ENCODE assay signal across 18 mouse cellular contexts in genomic region chr10:117630810-117631209, GRCm38 (mm10). TPM values are rescaled to one million over a fixed set of nuclear protein-coding genes. Genes with fewer than 3 reads are reported as not detected.
DNase-seq lines count a peak whose midpoint lies in the region; ATAC-seq lines count a peak whose summit lies in the region.
"Had no signal": no experiment of that assay in that cellular context is flagged by ENCODE, and none has a peak within 500 bp of the region (broad histone marks: within the 10 kb centered on the region; RNA-seq: fewer than 3 reads in every experiment).

No protein-coding gene starts in this region.

- 0 out of 2 replicates have a peak overlapping the region, but pooled peaks have one; percentile 8 for H3K4me2 ChIP-seq in limb, embryonic 11.5 days (ENCODE audit: low read depth, severe bottlenecking)
- H3K4me2 ChIP-seq in midbrain, embryonic 11.5 days = no peak overlapping the region
- peak overlapping the region; percentile 69 for H3K4me2 ChIP-seq in liver, embryonic 13.5 days
- H3K4me2 ChIP-seq: forebrain, embryonic 13.5 days; hindbrain, embryonic 14.5 days; midbrain, embryonic 13.5 days had no signal

- ATAC-seq in limb, embryonic 11.5 days (ENCODE audit: insufficient number of reproducible peaks, low FRiP score, low TSS enrichment, low read depth) = no peak
- ATAC-seq in midbrain, embryonic 11.5 days (ENCODE audit: low FRiP score) = no peak
- ATAC-seq in liver, embryonic 13.5 days (ENCODE audit: low read depth) = no peak
- ATAC-seq: forebrain, embryonic 13.5 days; midbrain, embryonic 13.5 days had no signal

- peaks cover 12% of the 10 kb centered on the region; the same call in 1 of the 2 replicates for H3K4me1 ChIP-seq in limb, embryonic 11.5 days (ENCODE audit: control insufficient read depth, insufficient read depth, low read length)
- peaks cover 25% of the 10 kb centered on the region for H3K4me1 ChIP-seq in limb, embryonic 10.5 days
- H3K4me1 ChIP-seq in midbrain, embryonic 11.5 days (ENCODE audit: control insufficient read depth, insufficient read depth, low read length) = no peaks in the 10 kb centered on the region
- peaks cover 20% of the 10 kb centered on the region for H3K4me1 ChIP-seq in midbrain, embryonic 10.5 days
- H3K4me1 ChIP-seq in liver, embryonic 13.5 days (replicated peaks) = peaks cover 9% of the 10 kb centered on the region

- no peaks in the 10 kb centered on the region for H3K36me3 ChIP-seq in limb, embryonic 11.5 days (ENCODE audit: control insufficient read depth, insufficient read depth, low read length)
- peaks cover 7% of the 10 kb centered on the region; the same call in 1 of the 2 replicates for H3K36me3 ChIP-seq in limb, embryonic 10.5 days
- H3K36me3 ChIP-seq in midbrain, embryonic 11.5 days (ENCODE audit: control insufficient read depth, insufficient read depth, low read length) = no peaks in the 10 kb centered on the region
- H3K36me3 ChIP-seq in midbrain, embryonic 10.5 days = no peaks in the 10 kb centered on the region
- H3K36me3 ChIP-seq in liver, embryonic 13.5 days = no peaks in the 10 kb centered on the region
- H3K36me3 ChIP-seq: midbrain, embryonic 13.5 days; neural tube, embryonic 15.5 days had no signal

- no peak overlapping the region for H3K4me3 ChIP-seq in limb, embryonic 11.5 days (ENCODE audit: low read depth, low read length)
- no peak overlapping the region for H3K4me3 ChIP-seq in limb, embryonic 10.5 days
- no peak overlapping the region for H3K4me3 ChIP-seq in midbrain, embryonic 11.5 days (ENCODE audit: low read depth, low read length)
- no peak overlapping the region for H3K4me3 ChIP-seq in midbrain, embryonic 10.5 days
- 0 out of 2 replicates have a peak overlapping the region, but pooled peaks have one; percentile 58 for H3K4me3 ChIP-seq in liver, embryonic 13.5 days (replicated peaks)
- H3K4me3 ChIP-seq: forebrain, embryonic 13.5 days; neural tube, embryonic 15.5 days had no signal

- H3K9ac ChIP-seq in limb, embryonic 11.5 days (ENCODE audit: low read length) = no peak overlapping the region
- H3K9ac ChIP-seq in midbrain, embryonic 11.5 days (ENCODE audit: low read length) = no peak overlapping the region
- no peak overlapping the region for H3K9ac ChIP-seq in liver, embryonic 13.5 days
- H3K9ac ChIP-seq: forebrain, embryonic 13.5 days; hindbrain, embryonic 14.5 days; midbrain, embryonic 13.5 days; neural tube, embryonic 15.5 days had no signal

- WGBS in limb, embryonic 11.5 days = 62% methylated on average over 2 of the region's 2 CpGs
- WGBS in limb, embryonic 10.5 days = 65% methylated on average over 2 of the region's 2 CpGs
- WGBS in midbrain, embryonic 11.5 days = 63% methylated on average over 2 of the region's 2 CpGs
- WGBS in midbrain, embryonic 10.5 days = 60% methylated on average over 2 of the region's 2 CpGs
- WGBS in liver, embryonic 13.5 days (ENCODE audit: insufficient replicate concordance) = 29% methylated on average over 2 of the region's 2 CpGs

- no peaks in the 10 kb centered on the region for H3K9me3 ChIP-seq in limb, embryonic 11.5 days (ENCODE audit: control insufficient read depth, low read length)
- no peaks in the 10 kb centered on the region for H3K9me3 ChIP-seq in limb, embryonic 10.5 days (replicated peaks)
- no peaks in the 10 kb centered on the region for H3K9me3 ChIP-seq in midbrain, embryonic 11.5 days (ENCODE audit: control insufficient read depth, low read length)
- no peaks in the 10 kb centered on the region for H3K9me3 ChIP-seq in midbrain, embryonic 10.5 days (replicated peaks)
- no peaks in the 10 kb centered on the region for H3K9me3 ChIP-seq in liver, embryonic 13.5 days (replicated peaks)
- H3K9me3 ChIP-seq: forebrain, embryonic 13.5 days; midbrain, embryonic 13.5 days; neural tube, embryonic 15.5 days had no signal

- H3K27me3 ChIP-seq in limb, embryonic 11.5 days (ENCODE audit: control insufficient read depth, insufficient read depth, low read length) = peaks cover 5% of the 10 kb centered on the region; the same call in 1 of the 2 replicates
- H3K27me3 ChIP-seq in limb, embryonic 10.5 days (ENCODE audit: low read depth, poor library complexity, severe bottlenecking) = peaks cover 49% of the 10 kb centered on the region
- peaks cover 39% of the 10 kb centered on the region for H3K27me3 ChIP-seq in midbrain, embryonic 11.5 days (ENCODE audit: control insufficient read depth, insufficient read depth, low read length)
- H3K27me3 ChIP-seq in midbrain, embryonic 10.5 days (ENCODE audit: low read depth, poor library complexity, severe bottlenecking) = peaks cover 65% of the 10 kb centered on the region
- H3K27me3 ChIP-seq in liver, embryonic 13.5 days = peaks cover 52% of the 10 kb centered on the region

- no peak overlapping the region for H3K27ac ChIP-seq in limb, embryonic 11.5 days (replicated peaks; ENCODE audit: low read depth, low read length)
- H3K27ac ChIP-seq in limb, embryonic 10.5 days = no peak overlapping the region
- no peak overlapping the region for H3K27ac ChIP-seq in midbrain, embryonic 11.5 days (ENCODE audit: low read depth, low read length)
- H3K27ac ChIP-seq in midbrain, embryonic 10.5 days (replicated peaks) = no peak overlapping the region
- no peak overlapping the region for H3K27ac ChIP-seq in liver, embryonic 13.5 days
- H3K27ac ChIP-seq: forebrain, embryonic 13.5 days; hindbrain, embryonic 14.5 days; macrophage; midbrain, embryonic 13.5 days; neural tube, embryonic 15.5 days had no signal

- DNase-seq in limb, embryonic 11.5 days (ENCODE audit: low spot score) = no peak
- no peak for DNase-seq in limb, embryonic 10.5 days (ENCODE audit: low spot score)
- peak; percentile 86 for DNase-seq in midbrain, embryonic 11.5 days (ENCODE audit: low spot score, missing footprints)
- no peak for DNase-seq in midbrain, embryonic 10.5 days (ENCODE audit: low spot score)
- DNase-seq in liver, embryonic 13.5 days = no peak
- no peak for DNase-seq in thymus, postnatal 25 days
- DNase-seq in c-Kit-positive CD71-positive TER-119-positive erythroid progenitor cells, embryonic 14.5 days (ENCODE audit: low spot score) = no peak
- DNase-seq: adrenal gland, postnatal 25 days; cerebellum, adult 9-10 months; gastrocnemius, postnatal 36 days; heart, postnatal 10 days; kidney, adult 2 months; right cerebral cortex, postnatal 25 days had no signal

RNA-seq across cellular contexts. Expression of gene Cpm, which starts 1.5 kb away (rescaled TPM):
- 38.3 and 45.1 TPM in 2 replicates for polyA plus RNA-seq in limb, embryonic 11.5 days (2014; fragmentation: Nextera tagmentation; extraction: Ambion mirVana)
- 22.5 and 31.5 TPM in 2 replicates for polyA plus RNA-seq in limb, embryonic 10.5 days (2016; fragmentation: Nextera tagmentation; extraction: Ambion mirVana)
- 5.5 and 6.2 TPM in 2 replicates for polyA plus RNA-seq in midbrain, embryonic 11.5 days (2014; fragmentation: Nextera tagmentation; extraction: Ambion mirVana)
- 5.4 and 6.2 TPM in 2 replicates for polyA plus RNA-seq in midbrain, embryonic 10.5 days (2016; fragmentation: Nextera tagmentation; extraction: Ambion mirVana)
- polyA plus RNA-seq in liver, embryonic 13.5 days (2015; fragmentation: Nextera tagmentation; extraction: Ambion mirVana) = 19.3 and 27.8 TPM in 2 replicates
